Mouse (Mus musculus) small intestine, adult 2 months (tissue): ENCODE data around the gene Chmp2a. TPM values are rescaled to one million over a fixed set of nuclear protein-coding genes. Genes with fewer than 3 reads are reported as not detected.

ENCODE experiments used
- H3K27ac ChIP-seq: fragments of 200-500 bp; 2 replicates; pipeline ENCODE4 v1.5.1; 2012; ENCODE audit warnings: low read depth, low read length, control low read depth, inconsistent platforms; ENCODE audit not compliant: insufficient read depth
- H3K27me3 ChIP-seq: fragments of 200-500 bp; 2 replicates; pipeline ENCODE4 v1.6.1; 2012; ENCODE audit warnings: mild to moderate bottlenecking, moderate library complexity, low read length, inconsistent platforms; ENCODE audit not compliant: control insufficient read depth, insufficient read depth
- H3K36me3 ChIP-seq: fragments of 200-500 bp; 2 replicates; pipeline ENCODE4 v1.6.1; 2012; ENCODE audit warnings: mild to moderate bottlenecking, low read length, control low read depth, inconsistent platforms; ENCODE audit not compliant: control insufficient read depth, insufficient read depth
- H3K4me1 ChIP-seq: fragments of 200-500 bp; 2 replicates; pipeline ENCODE4 v1.6.1; 2012; ENCODE audit warnings: low read length, inconsistent platforms, mixed read lengths; ENCODE audit not compliant: control insufficient read depth, insufficient read depth, insufficient read length
- H3K4me3 ChIP-seq: fragments of 200-500 bp; 2 replicates; pipeline ENCODE4 v1.5.1; 2012; ENCODE audit warnings: low read depth, mild to moderate bottlenecking, control low read depth, inconsistent platforms, low read length, moderate library complexity
- CTCF ChIP-seq: fragments of 200-500 bp; IDR thresholded peaks from 2 replicates; pipeline ENCODE4 v1.5.1; 2012; ENCODE audit warnings: low read depth, mild to moderate bottlenecking, control low read depth, inconsistent platforms, low read length, moderate library complexity, mixed read lengths; ENCODE audit not compliant: insufficient replicate concordance, insufficient read length; ENCODE audit errors: extremely low read depth
- POLR2A ChIP-seq: fragments of 200-500 bp; IDR thresholded peaks from 2 replicates; pipeline ENCODE4 v1.6.1; 2012; ENCODE audit warnings: low read depth, mild to moderate bottlenecking, control low read depth, inconsistent platforms, low read length, moderate library complexity
- WGBS: fragments of 180-500 bp; shearing (Covaris S2); methylation state at CpG from one replicate; pipeline ENCODE4 v1.1.7; 2018; 5-methylcytosine and 5-hydroxymethylcytosine counted together
- polyA plus RNA-seq: library from polyadenylated mRNA; depleted of rRNA; stranded (reverse); fragments of >200 nt; gene quantifications from 2 replicates; pipeline ENCODE4 v1.2.3, GENCODE M21; 2012

Gene Chmp2a
- polyA plus RNA-seq, 1 experiment = 102 TPM

- H3K27ac ChIP-seq = peak overlapping the region; percentile 84
- peak overlapping the region; percentile 73 for H3K4me3 ChIP-seq
- peaks cover 23% of the 10 kb centered on the region for H3K36me3 ChIP-seq
- peaks cover 9% of the 10 kb centered on the region for H3K4me1 ChIP-seq
- no peaks in the 10 kb centered on the region for H3K27me3 ChIP-seq
- under 1% methylated on average over 84 of the region's 95 CpGs for WGBS
- TF ChIP-seq POLR2A (peak; percentile 93), CTCF (no peak)
Observed at GRCm38 (mm10) chr7:13023928-13024731, 10.5 kb downstream of the Chmp2a start.

- H3K4me3 ChIP-seq = peak overlapping the region; percentile 58
- peaks cover 11% of the 10 kb centered on the region for H3K36me3 ChIP-seq
- H3K4me1 ChIP-seq = peaks cover 9% of the 10 kb centered on the region
- TF ChIP-seq CTCF = no peak
- TF ChIP-seq POLR2A = no peak; the same call in 1 of the 2 replicates
- WGBS = 5% methylated on average over 30 of the region's 31 CpGs
- H3K27me3 ChIP-seq = no peaks in the 10 kb centered on the region
- peak overlapping the region; percentile 40; the same call in 1 of the 2 replicates for H3K27ac ChIP-seq
Observed at GRCm38 (mm10) chr7:13022773-13023535, 11.7 kb downstream of the Chmp2a start.

DNA sequence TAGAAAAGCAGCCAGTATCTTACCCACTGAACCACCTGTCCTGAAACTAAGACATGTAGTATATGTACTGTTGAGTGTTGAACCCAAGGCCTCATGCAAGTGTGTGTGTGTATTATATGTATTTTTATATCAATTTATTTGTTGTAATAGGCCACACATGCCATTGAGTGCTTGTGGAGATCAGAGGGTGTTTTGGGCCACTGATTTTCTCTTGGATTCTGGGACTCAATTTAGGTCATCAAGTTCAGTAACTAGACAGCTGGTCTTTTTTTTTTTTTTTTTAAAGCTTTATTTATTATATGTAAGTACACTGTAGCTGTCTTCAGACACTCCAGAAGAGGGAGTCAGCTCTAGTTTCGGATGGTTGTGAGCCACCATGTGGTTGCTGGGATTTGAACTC, 19.4 kb downstream of the Chmp2a start:
- peaks cover 9% of the 10 kb centered on the region; the same call in 1 of the 2 replicates for H3K4me1 ChIP-seq
- no peak for TF ChIP-seq POLR2A
- TF ChIP-seq CTCF = no peak
- WGBS = 89% methylated on average over 1 of the region's 1 CpGs
- no peaks in the 10 kb centered on the region for H3K36me3 ChIP-seq
- no peaks in the 10 kb centered on the region for H3K27me3 ChIP-seq
- no peak overlapping the region for H3K4me3 ChIP-seq
- no peak overlapping the region for H3K27ac ChIP-seq

GRCm38 (mm10) chr7:13014275-13014839, 20.2 kb downstream of the Chmp2a start:
- Histone ChIP-seq H3K27me3 (no peaks in the 10 kb centered on the region), H3K27ac (peak overlapping the region; percentile 54), H3K4me1 (peaks cover 10% of the 10 kb centered on the region; the same call in 1 of the 2 replicates), H3K4me3 (no peak overlapping the region), H3K36me3 (no peaks in the 10 kb centered on the region)
- TF ChIP-seq POLR2A = no peak
- TF ChIP-seq CTCF = no peak
- WGBS = 27% methylated on average over 6 of the region's 6 CpGs

GRCm38 (mm10) chr7:13013671-13014070, 20.9 kb downstream of the Chmp2a start:
- H3K36me3 ChIP-seq = no peaks in the 10 kb centered on the region
- H3K4me3 ChIP-seq = no peak overlapping the region
- H3K27me3 ChIP-seq = no peaks in the 10 kb centered on the region
- TF ChIP-seq POLR2A (no peak), CTCF (no peak)
- H3K27ac ChIP-seq = peak overlapping the region; percentile 54; the same call in 1 of the 2 replicates
- peaks cover 13% of the 10 kb centered on the region; the same call in 1 of the 2 replicates for H3K4me1 ChIP-seq
- WGBS = 42% methylated on average over 4 of the region's 4 CpGs

GRCm38 (mm10) chr7:13010005-13010908, 24.4 kb downstream of the Chmp2a start, which contains the start of gene Zbtb45:
TSS of gene Zbtb45 (minus strand) at chr7:13010034.
- H3K27me3 ChIP-seq = no peaks in the 10 kb centered on the region
- peaks cover 20% of the 10 kb centered on the region for H3K36me3 ChIP-seq
- H3K4me1 ChIP-seq = peaks cover 13% of the 10 kb centered on the region; the same call in 1 of the 2 replicates
- TF ChIP-seq CTCF (no peak), POLR2A (no peak)
- H3K4me3 ChIP-seq = peak within 1 kb of the TSS; percentile 94
- WGBS = 12% methylated on average over 26 of the region's 26 CpGs
- H3K27ac ChIP-seq = peak within 1 kb of the TSS; percentile 93
